Mouse (Mus musculus): ENCODE measurements at regions not wholly inside any gene's neighbourhood (a gene's known extent, or its start where the extent isn't known, plus 50 kb on each side); places are given as distances from the start of the nearest gene placed in this dataset.

DNA sequence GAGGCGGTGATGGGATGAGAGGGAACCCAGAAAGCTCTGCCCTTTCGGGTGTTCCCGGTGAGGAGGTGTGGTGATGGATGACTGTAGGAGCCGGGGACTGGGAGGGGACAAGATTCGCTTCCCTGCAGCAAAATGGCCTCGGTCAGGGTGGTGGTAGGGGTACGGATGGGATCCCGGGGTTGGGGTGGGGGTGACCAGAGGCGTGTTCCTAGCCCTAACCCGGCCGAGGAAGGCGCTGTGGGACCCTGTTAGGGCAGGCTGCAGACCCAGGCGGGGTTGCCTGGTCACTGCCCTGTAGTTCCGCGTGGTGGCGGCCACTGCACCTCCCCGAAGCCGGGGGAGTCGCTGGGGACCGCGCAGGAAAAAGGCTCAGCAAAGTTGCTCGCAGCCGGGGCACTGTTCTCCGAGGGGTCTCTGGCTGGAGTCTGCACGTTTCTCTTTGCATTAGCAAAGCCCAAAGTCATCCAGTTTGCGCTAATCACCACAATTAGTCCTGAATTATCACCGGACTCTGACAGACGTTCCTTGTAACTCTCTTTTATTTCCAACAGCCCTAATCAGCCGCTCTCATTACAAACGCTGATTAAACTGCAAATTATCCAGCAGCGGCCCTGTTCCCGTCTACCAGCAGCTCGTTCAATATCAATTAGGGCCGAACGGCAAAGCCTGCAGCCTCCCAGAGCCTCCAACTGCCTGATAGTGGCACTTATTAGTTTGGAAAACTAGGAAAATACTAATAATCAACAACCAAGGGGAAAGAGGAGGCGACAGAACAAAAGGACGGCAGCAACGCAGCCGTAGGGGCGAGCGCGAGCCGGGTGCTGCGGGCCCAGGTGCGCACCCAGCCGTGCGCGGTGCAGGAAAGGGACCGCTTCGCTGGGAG, 78.8 kb upstream of the Tbca start:
- peak; percentile 88 for DNase-seq (ENCODE audit: low read depth)
- no peak for TF ChIP-seq POLR2A (IDR thresholded peaks at IDR 0.05; ENCODE audit: borderline replicate concordance, extremely low read depth, insufficient read depth, insufficient read length, poor library complexity, severe bottlenecking)
- no peak for TF ChIP-seq CTCF (IDR thresholded peaks at IDR 0.05; ENCODE audit: borderline replicate concordance, extremely low read depth, insufficient read depth, insufficient read length)

DNA sequence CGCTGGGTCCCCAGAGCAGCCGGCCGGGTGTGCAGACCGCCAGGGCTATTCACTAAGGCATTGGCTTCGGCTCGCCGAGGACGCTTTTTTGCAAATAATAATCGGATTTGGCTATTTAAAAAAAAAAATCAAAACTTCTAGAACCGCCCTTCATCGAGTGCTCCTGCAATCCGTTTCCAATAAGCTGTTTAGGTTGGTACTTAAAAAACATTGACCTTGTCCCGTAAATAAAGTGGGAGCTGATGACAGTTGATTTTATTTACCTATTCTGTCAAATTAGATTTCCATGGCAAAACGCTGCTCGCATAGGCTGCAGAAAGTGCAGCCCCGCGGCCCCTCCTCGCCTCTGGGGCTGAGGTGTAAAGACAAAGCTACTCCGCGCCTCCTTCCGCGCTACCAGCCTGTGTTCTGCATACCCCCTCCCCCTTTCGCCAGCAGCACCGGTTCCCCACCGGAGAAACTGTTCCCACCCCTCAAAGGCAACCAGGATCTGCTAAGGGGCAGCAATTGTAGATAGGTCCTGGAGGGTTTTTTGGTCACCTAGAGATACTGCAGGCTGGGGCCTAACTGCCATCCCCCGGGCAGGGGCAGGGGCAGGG, 78.0 kb upstream of the Tbca start:
- peak; percentile 40 for DNase-seq (ENCODE audit: low read depth)
- TF ChIP-seq CTCF (IDR thresholded peaks at IDR 0.05; ENCODE audit: borderline replicate concordance, extremely low read depth, insufficient read depth, insufficient read length) (no peak), POLR2A (IDR thresholded peaks at IDR 0.05; ENCODE audit: borderline replicate concordance, extremely low read depth, insufficient read depth, insufficient read length, poor library complexity, severe bottlenecking) (no peak)

DNA sequence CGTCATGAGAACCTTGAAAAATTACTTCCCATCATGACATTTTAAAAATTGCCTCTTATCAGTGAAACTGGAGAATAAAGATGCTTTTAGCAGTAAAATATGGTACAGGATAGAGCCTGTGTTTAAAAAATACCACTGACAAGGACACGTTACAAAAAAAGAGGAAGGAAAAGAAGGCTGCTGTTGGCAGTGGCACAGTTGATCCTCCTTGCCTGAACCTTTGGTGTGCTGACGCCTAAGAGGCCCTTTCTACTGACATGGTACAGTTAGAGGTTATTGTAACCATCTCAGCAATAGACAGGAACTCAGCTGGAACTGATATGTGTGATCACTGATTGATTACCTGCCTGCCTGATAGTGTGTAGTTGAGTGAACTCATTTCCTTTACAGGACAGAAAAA, 75.3 kb upstream of the Tbca start:
- DNase-seq (ENCODE audit: low read depth): no peak
- TF ChIP-seq POLR2A (IDR thresholded peaks at IDR 0.05; ENCODE audit: borderline replicate concordance, extremely low read depth, insufficient read depth, insufficient read length, poor library complexity, severe bottlenecking): no peak
- no peak for TF ChIP-seq CTCF (IDR thresholded peaks at IDR 0.05; ENCODE audit: borderline replicate concordance, extremely low read depth, insufficient read depth, insufficient read length)

DNA sequence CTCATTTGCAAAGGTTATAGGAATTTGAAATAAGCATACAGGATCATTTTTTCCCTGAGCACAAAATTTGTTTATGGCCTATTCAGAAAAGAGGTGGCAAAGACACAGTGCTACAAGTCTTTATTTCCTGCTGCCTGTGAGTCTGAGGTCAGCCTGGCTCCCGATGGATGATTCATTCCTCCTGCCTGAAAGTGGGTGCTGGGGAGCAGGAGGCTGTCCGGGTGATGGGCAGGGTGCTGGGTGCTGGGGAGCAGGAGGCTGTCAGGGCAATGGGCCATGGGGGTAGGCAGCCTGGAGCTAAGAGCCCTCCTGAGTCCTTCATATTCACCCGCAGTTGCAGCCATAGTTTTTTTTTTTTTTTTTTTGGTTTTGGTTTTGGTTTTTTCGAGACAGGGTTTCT, 67.1 kb upstream of the Tbca start:
- TF ChIP-seq CTCF (IDR thresholded peaks at IDR 0.05; ENCODE audit: borderline replicate concordance, extremely low read depth, insufficient read depth, insufficient read length) (no peak), POLR2A (IDR thresholded peaks at IDR 0.05; ENCODE audit: borderline replicate concordance, extremely low read depth, insufficient read depth, insufficient read length, poor library complexity, severe bottlenecking) (no peak)
- no peak for DNase-seq (ENCODE audit: low read depth)

All from brain, embryonic 14.5 days (tissue).